Mouse (Mus musculus): Measurements from ENCODE around the gene Ttf1. TPM values are rescaled to one million over a fixed set of nuclear protein-coding genes. Genes with fewer than 3 reads are reported as not detected.

Gene Ttf1
- polyA plus RNA-seq (2017; shearing (Covaris generic)): 10 to 100 TPM; 15.4 to 18.3 TPM

- ATAC-seq: peak; percentile 97
Observed at GRCm38 (mm10) chr2:29060135-29060597, at the start of gene Ttf1. Ttf1 (plus strand) TSS chr2:29060262.

DNA sequence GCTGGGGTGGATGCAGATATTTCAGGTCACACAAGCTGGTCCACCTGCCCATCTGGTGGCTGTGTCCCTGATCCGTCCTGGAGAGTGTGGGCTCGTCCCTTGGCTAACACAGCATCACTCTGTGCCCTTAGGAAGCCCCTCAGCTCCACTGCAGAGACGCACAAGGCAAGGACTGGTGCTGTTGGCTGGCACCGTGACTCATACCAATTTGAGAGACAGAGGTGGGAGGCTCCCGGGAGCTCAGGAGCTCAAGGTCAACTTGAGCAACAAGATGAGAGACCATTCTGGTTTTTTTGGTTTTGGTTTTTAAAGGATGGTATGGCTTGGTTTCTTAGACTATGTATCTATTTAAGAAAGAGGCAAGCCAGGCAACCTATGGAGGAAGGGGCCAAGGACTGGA lies 47.5 kb upstream of the Ttf1 start:
- no peak for ATAC-seq

DNA sequence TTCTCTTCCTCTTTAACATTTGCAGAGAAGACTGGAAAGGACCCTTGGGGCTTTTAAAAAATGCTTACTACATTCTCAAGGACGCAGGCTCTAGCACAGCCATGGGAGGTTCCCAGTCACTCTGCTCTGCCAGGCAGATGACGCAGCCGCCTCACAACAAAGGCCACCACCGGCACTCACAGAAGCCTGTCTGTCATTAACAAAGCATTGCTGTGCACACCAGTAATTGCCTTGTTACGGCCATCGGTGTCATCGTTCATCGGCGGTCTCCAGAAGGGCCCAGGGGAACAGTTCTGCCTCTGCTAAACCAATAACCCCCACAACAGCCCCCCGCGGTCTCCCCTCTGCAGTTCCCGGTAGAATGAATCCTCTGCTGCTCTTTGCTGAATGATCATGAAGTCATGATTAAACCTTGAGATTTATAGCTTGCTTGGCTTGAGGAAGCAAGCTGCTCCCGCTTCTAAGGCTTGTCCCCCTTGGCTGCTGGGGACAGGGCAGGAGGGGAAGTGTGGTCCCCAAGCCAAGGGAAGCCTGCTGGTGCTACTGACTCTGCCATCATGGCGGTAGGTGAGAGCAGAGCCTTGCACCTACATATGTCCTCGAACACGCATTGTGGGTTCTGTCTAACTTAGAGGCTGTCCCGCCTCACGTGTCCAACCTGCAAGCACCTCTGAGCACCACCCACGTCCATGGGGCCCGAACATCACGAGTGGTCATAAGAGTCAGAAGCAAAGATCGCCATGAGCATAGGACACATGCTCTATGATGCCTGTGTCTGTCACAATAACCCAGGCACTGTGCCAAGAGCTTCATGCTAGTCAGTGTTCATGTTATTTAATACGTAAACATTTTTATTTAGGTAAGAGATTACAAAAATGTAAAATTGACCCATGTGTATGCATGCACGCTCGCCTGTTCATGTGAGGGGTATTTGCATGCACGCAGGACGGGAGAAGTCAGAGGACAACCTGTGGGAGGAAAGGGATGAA lies 43.2 kb upstream of the Ttf1 start:
- ATAC-seq: no peak

- no peak for ATAC-seq
Observed at GRCm38 (mm10) chr2:29018680-29019079, 41.4 kb upstream of the Ttf1 start.

GRCm38 (mm10) chr2:29021025-29021424 lies 39.0 kb upstream of the Ttf1 start:
- no peak for ATAC-seq

- no peak for ATAC-seq
Observed at GRCm38 (mm10) chr2:29023001-29023400, 37.1 kb upstream of the Ttf1 start.

DNA sequence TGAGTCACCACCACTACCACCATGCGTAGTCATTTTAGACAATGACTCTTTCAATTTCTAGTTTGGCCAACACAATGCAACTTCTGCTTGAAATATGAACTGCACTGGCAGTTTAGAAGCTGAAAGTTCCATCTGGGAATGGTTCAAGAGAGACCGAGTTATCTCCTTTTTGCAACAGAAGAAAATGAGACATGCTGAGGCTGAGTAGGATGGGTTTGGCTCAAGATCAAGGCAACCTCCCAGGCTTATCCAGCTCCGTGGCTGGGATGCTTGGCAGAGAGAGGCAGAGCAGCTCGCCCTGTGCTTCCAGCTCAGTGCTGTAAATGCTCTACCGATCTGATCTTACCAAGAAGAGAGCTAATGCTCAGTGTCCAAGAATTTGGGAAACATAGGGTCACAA lies 34.8 kb upstream of the Ttf1 start:
- ATAC-seq: no peak

GRCm38 (mm10) chr2:29030048-29030734 lies 29.9 kb upstream of the Ttf1 start:
- ATAC-seq: no peak

DNA sequence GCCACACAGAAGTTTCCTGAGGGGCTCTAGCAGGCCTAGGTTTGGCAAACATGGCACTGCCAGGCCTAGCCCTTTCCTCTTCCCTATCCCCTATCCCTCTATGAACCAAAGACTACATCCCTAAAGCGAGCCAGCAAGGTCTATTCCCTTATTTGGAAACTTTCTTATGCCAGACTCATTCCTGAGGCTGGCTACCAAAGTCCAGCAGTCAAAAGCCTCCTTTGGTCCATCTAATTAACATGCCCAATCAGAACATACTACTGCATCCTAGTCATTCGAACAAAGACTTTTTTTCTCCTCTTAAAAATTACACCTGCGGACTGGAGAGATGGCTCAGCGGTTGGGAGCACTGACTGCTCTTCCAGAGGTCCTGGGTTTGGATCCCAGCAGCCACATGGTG lies 28.1 kb upstream of the Ttf1 start:
- no peak for ATAC-seq

DNA sequence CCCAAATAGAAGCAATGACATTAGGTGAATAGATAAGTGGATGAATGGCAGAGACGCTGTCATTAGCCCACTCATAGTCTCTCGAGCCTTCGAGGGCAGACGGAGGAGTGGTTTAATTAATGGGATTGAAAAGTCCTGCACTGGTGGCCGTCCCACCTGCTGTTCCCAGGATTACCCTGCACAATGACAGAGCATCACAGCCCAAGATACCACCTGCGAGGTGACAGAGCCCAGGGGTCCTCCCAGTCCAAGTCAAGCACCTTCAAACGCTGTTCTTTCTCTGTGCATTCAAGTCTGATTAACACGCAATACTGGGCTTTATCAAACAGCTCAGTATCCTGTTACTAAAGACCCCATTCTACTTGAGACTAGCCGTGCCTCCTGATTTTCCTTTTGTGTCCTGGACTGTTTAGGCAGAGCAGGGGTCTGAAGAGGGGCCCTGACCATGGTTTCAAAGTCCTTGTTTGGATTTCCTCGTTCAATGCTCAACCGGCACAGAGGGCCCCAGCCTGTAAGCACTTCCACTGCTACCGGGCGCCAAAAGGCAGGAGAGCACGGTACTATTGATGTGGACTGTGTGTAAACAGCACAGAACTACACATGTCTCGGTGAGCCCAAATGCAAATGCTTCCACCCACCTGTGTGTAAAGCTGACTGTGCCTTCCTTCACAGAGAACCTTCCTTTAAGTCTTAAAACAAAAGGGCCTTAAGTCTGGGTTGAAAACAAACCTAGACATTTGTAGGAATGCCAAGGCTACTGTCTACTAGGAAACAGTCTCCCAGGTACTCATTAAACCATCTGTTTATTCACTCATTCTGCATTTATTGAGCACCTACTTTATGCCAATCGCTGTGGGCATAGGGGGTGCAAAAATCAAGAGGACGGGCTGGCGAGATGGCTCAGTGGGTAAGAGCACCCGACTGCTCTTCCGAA lies 25.3 kb upstream of the Ttf1 start:
- no peak for ATAC-seq

- ATAC-seq: no peak
Observed at GRCm38 (mm10) chr2:29035698-29036097, 24.4 kb upstream of the Ttf1 start.

DNA sequence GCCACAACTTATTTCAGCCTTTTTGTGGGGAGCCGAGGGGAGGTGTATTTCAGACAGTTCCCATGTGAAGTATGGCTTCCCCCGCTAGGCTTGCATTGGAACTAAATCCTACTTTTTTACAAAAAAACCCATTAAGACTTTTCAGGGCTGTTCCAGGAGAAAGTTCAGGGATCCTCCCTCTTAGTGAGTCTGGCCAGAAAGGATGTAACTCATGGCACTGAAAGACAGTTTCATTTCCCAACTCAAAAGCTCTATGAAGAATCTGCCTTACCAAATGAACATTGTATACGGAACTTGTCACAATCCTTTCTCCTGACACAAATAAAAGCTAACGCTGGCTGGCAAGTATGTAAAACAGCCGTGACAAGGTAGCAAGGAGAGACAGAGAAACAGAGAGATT lies 20.3 kb upstream of the Ttf1 start:
- no peak for ATAC-seq

DNA sequence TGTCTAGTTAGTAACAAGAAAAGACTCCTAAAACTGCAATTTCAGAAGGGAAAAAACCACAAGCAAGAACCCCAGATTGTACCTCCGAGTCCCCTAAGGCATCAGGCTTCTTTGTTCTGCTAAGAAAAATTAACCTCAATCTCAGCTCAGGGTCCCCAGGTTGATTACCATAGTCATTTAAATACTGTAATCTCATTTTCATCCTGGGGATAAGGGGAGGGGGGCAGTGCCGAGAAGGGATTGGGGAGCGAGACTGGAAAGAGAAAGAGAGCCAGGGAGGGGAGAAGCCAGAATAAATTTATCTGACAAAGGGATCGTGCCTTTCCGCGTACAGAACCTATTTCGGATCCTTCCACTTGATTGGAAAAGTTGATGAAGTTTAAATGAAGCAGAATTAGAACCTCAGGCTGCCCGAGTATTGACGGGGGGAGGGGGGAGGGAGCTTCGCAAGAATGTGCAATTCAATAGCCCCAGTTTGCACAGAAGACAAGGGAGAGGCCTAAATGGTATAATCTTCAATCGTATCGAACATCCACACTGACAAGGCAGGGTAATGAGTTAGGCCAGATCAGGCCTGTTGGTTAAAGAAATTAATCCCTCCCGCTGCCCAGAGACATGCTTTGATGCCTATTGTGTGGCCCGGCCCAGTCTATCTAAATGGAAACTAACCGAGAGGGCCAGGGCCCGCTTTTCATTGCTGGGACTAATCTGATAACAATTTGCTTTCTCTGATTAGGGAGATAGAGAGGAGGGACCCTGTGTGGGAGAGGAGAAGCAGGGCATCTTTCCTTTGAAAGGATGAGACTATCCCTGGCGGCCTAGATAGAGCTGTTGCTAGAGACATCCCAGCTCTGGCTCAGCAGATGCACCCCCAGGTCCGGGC lies 19.2 kb upstream of the Ttf1 start:
- ATAC-seq: no peak

DNA sequence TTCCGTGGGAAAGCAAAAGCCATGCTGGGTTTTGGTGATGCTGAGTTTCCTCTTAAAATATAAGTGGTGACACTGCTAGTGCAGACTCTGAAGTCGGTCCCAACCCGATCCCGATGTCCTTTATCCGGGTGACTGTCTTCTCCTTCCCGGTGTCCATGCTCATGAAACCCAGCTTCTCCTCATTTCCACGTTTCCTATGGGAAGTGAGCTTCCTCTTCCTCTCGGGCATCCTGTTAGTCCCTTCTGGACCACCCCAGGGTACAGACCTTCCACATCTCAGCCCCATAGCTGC lies 18.6 kb upstream of the Ttf1 start:
- no peak for ATAC-seq

- no peak for ATAC-seq
Observed at GRCm38 (mm10) chr2:29042124-29042523, 17.9 kb upstream of the Ttf1 start.

GRCm38 (mm10) chr2:29046151-29046550 lies 13.9 kb upstream of the Ttf1 start:
- ATAC-seq: no peak

- ATAC-seq: no peak
Observed at GRCm38 (mm10) chr2:29051932-29052331, 8.1 kb upstream of the Ttf1 start.

DNA sequence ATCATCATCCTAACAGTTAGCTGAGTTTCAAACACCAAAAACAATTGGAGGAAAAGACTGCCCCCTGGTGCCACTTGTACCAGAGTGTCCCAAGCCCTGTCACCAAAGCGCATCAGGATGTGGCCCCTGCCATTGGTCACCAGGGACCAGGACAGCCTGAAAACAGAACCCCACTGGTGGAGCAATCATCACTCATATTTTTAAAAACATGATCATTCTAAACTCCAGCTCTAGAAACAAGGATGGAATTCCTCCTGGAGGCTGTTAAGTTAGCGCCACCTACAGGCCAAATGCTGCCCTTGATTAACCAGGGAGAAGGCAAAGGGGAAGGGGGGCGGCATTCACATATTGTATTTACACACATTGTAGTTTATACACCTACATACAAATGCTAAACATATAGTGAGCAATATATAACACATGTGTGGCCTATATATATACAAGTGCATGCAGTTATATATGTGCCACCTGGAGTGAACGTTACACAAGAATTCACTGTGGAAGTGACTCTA lies 7.1 kb upstream of the Ttf1 start:
- peak; percentile 27 for ATAC-seq

DNA sequence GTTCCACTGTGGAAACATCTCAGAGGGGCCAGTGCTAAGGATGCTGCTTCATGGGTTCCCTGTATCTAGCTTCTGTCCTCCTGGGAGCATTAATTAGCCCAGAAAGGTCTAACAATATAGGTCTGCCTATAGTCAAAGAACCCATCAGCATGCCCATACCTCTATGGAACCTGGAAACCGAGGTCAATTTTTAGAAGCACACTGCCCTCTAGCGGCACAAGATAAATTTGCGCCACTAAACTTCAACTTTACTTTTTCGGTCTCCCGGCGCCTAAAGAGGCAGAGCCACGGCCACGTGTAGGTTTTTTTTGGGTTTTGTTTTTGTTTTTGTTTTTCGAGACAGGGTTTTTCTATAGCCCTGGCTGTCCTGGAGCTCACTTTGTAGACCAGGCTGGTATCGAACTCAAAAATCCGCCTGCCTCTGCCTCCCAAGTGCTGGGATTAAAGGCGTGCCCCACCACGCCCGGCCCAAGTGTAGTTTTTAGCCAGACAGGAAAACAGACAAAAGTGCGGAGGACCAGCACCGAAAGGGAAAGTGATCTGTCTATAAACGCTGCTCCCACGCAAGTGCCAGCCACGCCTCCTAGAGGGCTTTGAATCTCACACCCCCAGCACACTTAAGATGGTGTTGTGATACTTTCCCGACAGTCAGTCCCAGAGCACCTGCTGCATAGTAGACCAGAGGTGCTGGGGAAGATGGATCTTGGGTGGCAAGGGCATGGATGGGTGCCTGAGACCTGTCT lies 6.1 kb upstream of the Ttf1 start:
- ATAC-seq: peak; percentile 59

DNA sequence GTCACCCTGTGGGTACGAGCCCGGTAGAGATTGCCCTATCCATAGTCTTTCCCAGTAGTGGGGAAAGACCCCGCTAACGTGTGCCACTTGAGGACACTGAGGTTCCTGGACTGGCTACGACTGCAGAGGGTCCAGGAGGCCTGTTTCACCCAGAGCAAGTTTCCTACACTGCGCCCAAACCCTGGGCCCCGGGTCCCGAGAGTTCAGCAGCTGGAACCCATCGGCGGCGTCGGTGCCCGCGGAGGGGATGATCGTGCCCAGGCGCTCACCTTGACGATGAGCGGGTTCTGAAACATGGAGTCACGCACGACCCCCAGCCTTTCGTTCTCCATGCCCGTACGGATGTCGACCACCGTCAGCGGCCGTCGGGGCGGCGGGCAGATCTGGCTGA lies 5.5 kb upstream of the Ttf1 start:
- no peak for ATAC-seq

- peak; percentile 61 for ATAC-seq
Observed at GRCm38 (mm10) chr2:29054991-29055390, 5.1 kb upstream of the Ttf1 start, which contains the start of gene Cfap77. Cfap77 (minus strand) TSS chr2:29055066.

All from activated CD4-positive, CD25-positive, alpha-beta regulatory T cell, adult 4 months (primary cell).